ENCODE assay signal across 12 mouse cellular contexts in genomic region chr8:120224521-120225420, GRCm38 (mm10). TPM values are rescaled to one million over a fixed set of nuclear protein-coding genes. Genes with fewer than 3 reads are reported as not detected.
DNase-seq lines count a peak whose midpoint lies in the region; ATAC-seq and TF ChIP-seq lines count a peak whose summit lies in the region.
"Had no signal": no experiment of that assay in that cellular context is flagged by ENCODE, and none has a peak within 500 bp of the region (broad histone marks: within the 10 kb centered on the region; RNA-seq: fewer than 3 reads in every experiment).

No protein-coding gene starts in this region.

- no peak overlapping the region for H3K4me3 ChIP-seq in gastrocnemius, adult 2 months
- H3K4me3 ChIP-seq in limb, embryonic 13.5 days, result no peak overlapping the region

- no peak for TF ChIP-seq CTCF in gastrocnemius, adult 2 months (IDR thresholded peaks at IDR 0.05)

- DNase-seq in gastrocnemius, adult 2 months, result no peak
- DNase-seq in gastrocnemius, postnatal 10 days, result no peak
- peak; percentile 41 for DNase-seq in 3134 (ENCODE audit: extremely low read depth, insufficient read length, low spot score)
- peak; percentile 45 for DNase-seq in embryo, embryonic 11 days
- DNase-seq in ovary, postnatal 10 days (ENCODE audit: low spot score), result no peak
- DNase-seq in kidney, adult 18-20 months, result no peak
- DNase-seq in gastrocnemius, adult 18-20 months (ENCODE audit: low spot score), result no peak
- DNase-seq: cerebellum, adult 9-10 months; kidney, adult 2 months; lung, postnatal 10 days had no signal

- no peak for ATAC-seq in limb, embryonic 13.5 days (ENCODE audit: low FRiP score, low read depth)

- no peaks in the 10 kb centered on the region for H3K36me3 ChIP-seq in limb, embryonic 13.5 days

- 30% methylated on average over 11 of the region's 11 CpGs for WGBS in limb, embryonic 13.5 days

- H3K27ac ChIP-seq in gastrocnemius, adult 2 months, result peak overlapping the region; percentile 57
- peak overlapping the region; percentile 61 for H3K27ac ChIP-seq in limb, embryonic 13.5 days

- peaks cover 65% of the 10 kb centered on the region for H3K4me1 ChIP-seq in limb, embryonic 13.5 days

- no peaks in the 10 kb centered on the region for H3K9me3 ChIP-seq in limb, embryonic 13.5 days

- H3K9ac ChIP-seq in limb, embryonic 13.5 days, result peak overlapping the region; percentile 31; the same call in 1 of the 2 replicates

- H3K4me2 ChIP-seq in limb, embryonic 13.5 days (replicated peaks), result no peak overlapping the region

- H3K27me3 ChIP-seq in limb, embryonic 13.5 days, result 0 out of 2 replicates have a peak, but pooled peaks cover 3% of the 10 kb centered on the region

- intact Hi-C loops in gastrocnemius, adult 2 months (cut with DNase I), result loop anchor here (5.0 kb wide), 1 partner anchor 37 kb away; no protein-coding TSS in a partner anchor

RNA-seq across cellular contexts. Expression of gene Gse1, which starts 3.5 kb away (rescaled TPM):
- 10 to 100 TPM; 26.5 to 37.3 TPM for total RNA-seq in gastrocnemius, adult 2 months (2021)
- 10 to 100 TPM; 25.5 to 38.6 TPM for total RNA-seq in gastrocnemius, postnatal 10 days (2021)
- 6.9 and 7.1 TPM in 2 replicates for polyA plus RNA-seq in limb, embryonic 13.5 days (2015; fragmentation: Nextera tagmentation; extraction: Ambion mirVana)
- total RNA-seq in gastrocnemius, adult 18-20 months (2021), result 10 to 100 TPM; 28.9 to 32.6 TPM

RNA-seq across cellular contexts. Expression of gene Fam92b, which starts 47.5 kb away (rescaled TPM):
- total RNA-seq in gastrocnemius, adult 2 months (2021), result not detected
- not detected for total RNA-seq in gastrocnemius, postnatal 10 days (2021)
- not detected in 2 replicates for polyA plus RNA-seq in limb, embryonic 13.5 days (2015; fragmentation: Nextera tagmentation; extraction: Ambion mirVana)
- not detected for total RNA-seq in gastrocnemius, adult 18-20 months (2021)
- total RNA-seq: gastrocnemius, postnatal 4 days had no signal
- polyA plus RNA-seq: kidney, adult 2 months had no signal

Comparison
In these comparisons a context has a peak if more than half of its experiments do, and no peak if none do; other contexts are left out.
1. DNase-seq: peak in 3134 (single experiment) and embryo, embryonic 11 days (single experiment); none in gastrocnemius, adult 2 months (single experiment), gastrocnemius, postnatal 10 days (single experiment), ovary, postnatal 10 days (single experiment), kidney, adult 18-20 months (single experiment) and gastrocnemius, adult 18-20 months (single experiment).